Mouse (Mus musculus) liver, embryonic 13.5 days (tissue): Measurements from ENCODE around the gene Prss57. TPM values are rescaled to one million over a fixed set of nuclear protein-coding genes. Genes with fewer than 3 reads are reported as not detected.

ENCODE experiments used
- ATAC-seq: fragments of 200-750 bp; cut with Nextera tagmentation; 2 replicates; pipeline ENCODE4 v1.8.0; 2017; ENCODE audit warnings: low read depth, mild to moderate bottlenecking, moderate number of reproducible peaks, moderate library complexity
- DNase-seq: peaks from one replicate; pipeline ENCODE4 v3.0.0; 2022
- H3K27ac ChIP-seq: fragments of 300-500 bp; sonication (generic); 2 replicates; pipeline ENCODE4 v1.5.1; 2015; ENCODE audit warnings: moderate library complexity, mild to moderate bottlenecking, inconsistent platforms
- H3K27me3 ChIP-seq: fragments of 300-500 bp; sonication (generic); 2 replicates; pipeline ENCODE4 v1.6.1; 2015; ENCODE audit warnings: mild to moderate bottlenecking, inconsistent platforms
- H3K36me3 ChIP-seq: fragments of 300-500 bp; sonication (generic); 2 replicates; pipeline ENCODE4 v1.6.1; 2015; ENCODE audit warnings: mild to moderate bottlenecking, inconsistent platforms
- H3K4me1 ChIP-seq: fragments of 300-500 bp; sonication (generic); replicated peaks from 2 replicates; pipeline ENCODE4 v1.6.1; 2015; ENCODE audit warnings: inconsistent platforms
- H3K4me2 ChIP-seq: fragments of 300-500 bp; sonication (generic); 2 replicates; pipeline ENCODE4 v1.6.1; 2015; ENCODE audit warnings: inconsistent platforms, mild to moderate bottlenecking, moderate library complexity
- H3K4me3 ChIP-seq: fragments of 300-500 bp; sonication (generic); replicated peaks from 2 replicates; pipeline ENCODE4 v1.5.1; 2015; ENCODE audit warnings: mild to moderate bottlenecking, inconsistent platforms
- H3K9ac ChIP-seq: fragments of 300-500 bp; sonication (generic); 2 replicates; pipeline ENCODE4 v1.6.1; 2015; ENCODE audit warnings: mild to moderate bottlenecking, inconsistent platforms
- H3K9me3 ChIP-seq: fragments of 300-500 bp; sonication (generic); replicated peaks from 2 replicates; pipeline ENCODE4 v1.6.1; 2016; ENCODE audit warnings: inconsistent platforms
- WGBS: fragments of 180-500 bp; shearing (Covaris S2); methylation state at CpG from one replicate; pipeline ENCODE4 v1.1.7; 2015; ENCODE audit not compliant: insufficient replicate concordance; 5-methylcytosine and 5-hydroxymethylcytosine counted together
- polyA plus RNA-seq: library from polyadenylated mRNA; unstranded; fragments of >200 nt; fragmentation: Nextera tagmentation; extraction: Ambion mirVana; gene quantifications from 2 replicates; pipeline ENCODE4 v1.2.1, GENCODE M21; 2015

Prss57 gene
- 2.6 and 3.2 TPM in 2 replicates for polyA plus RNA-seq

- peaks cover 25% of the 10 kb centered on the region for H3K4me1 ChIP-seq
- H3K27me3 ChIP-seq: peaks cover 16% of the 10 kb centered on the region
- H3K9me3 ChIP-seq: no peaks in the 10 kb centered on the region
- no peak within 1 kb of the TSS for H3K4me2 ChIP-seq
- DNase-seq: no peak
- no peak for ATAC-seq
- no peak within 1 kb of the TSS for H3K9ac ChIP-seq
- H3K36me3 ChIP-seq: no peaks in the 10 kb centered on the region
- H3K27ac ChIP-seq: no peak within 1 kb of the TSS
- WGBS: 59% methylated on average over 4 of the region's 4 CpGs
- H3K4me3 ChIP-seq: no peak within 1 kb of the TSS
These were observed at the start of gene Prss57 for GRCm38 (mm10) chr10:79790861-79791260. Gene Prss57, minus strand, starts transcription at chr10:79790961.

GRCm38 (mm10) chr10:79840091-79840490, 49.3 kb upstream of the Prss57 start:
- WGBS: 65% methylated on average over 3 of the region's 3 CpGs
- Histone ChIP-seq H3K9ac (no peak overlapping the region), H3K9me3 (no peaks in the 10 kb centered on the region), H3K27me3 (no peaks in the 10 kb centered on the region), H3K27ac (0 out of 2 replicates have a peak overlapping the region, but pooled peaks have one; percentile 21), H3K4me3 (no peak overlapping the region), H3K36me3 (no peaks in the 10 kb centered on the region), H3K4me1 (peaks cover 17% of the 10 kb centered on the region; the same call in 1 of the 2 replicates), H3K4me2 (no peak overlapping the region)
- ATAC-seq (no peak), DNase-seq (no peak)

GRCm38 (mm10) chr10:79838151-79838550, 47.4 kb upstream of the Prss57 start:
- Histone ChIP-seq H3K4me2 (no peak overlapping the region), H3K4me3 (no peak overlapping the region), H3K4me1 (peaks cover 19% of the 10 kb centered on the region; the same call in 1 of the 2 replicates), H3K27ac (no peak overlapping the region), H3K36me3 (no peaks in the 10 kb centered on the region), H3K9me3 (no peaks in the 10 kb centered on the region), H3K9ac (no peak overlapping the region), H3K27me3 (0 out of 2 replicates have a peak, but pooled peaks cover 3% of the 10 kb centered on the region)
- WGBS: 15% methylated on average over 2 of the region's 2 CpGs
- no peak for DNase-seq
- ATAC-seq: no peak

- Histone ChIP-seq H3K4me2 (no peak overlapping the region), H3K9ac (no peak overlapping the region), H3K36me3 (no peaks in the 10 kb centered on the region), H3K27me3 (0 out of 2 replicates have a peak, but pooled peaks cover 3% of the 10 kb centered on the region), H3K27ac (no peak overlapping the region), H3K9me3 (no peaks in the 10 kb centered on the region), H3K4me3 (no peak overlapping the region), H3K4me1 (peaks cover 13% of the 10 kb centered on the region)
- 93% methylated on average over 3 of the region's 3 CpGs for WGBS
- no peak for DNase-seq
- no peak for ATAC-seq
These were observed 46.2 kb upstream of the Prss57 start for GRCm38 (mm10) chr10:79836918-79837317.

- DNase-seq: peak; percentile 49
- WGBS: 29% methylated on average over 9 of the region's 9 CpGs
- Histone ChIP-seq H3K9me3 (no peaks in the 10 kb centered on the region), H3K27ac (no peak overlapping the region), H3K36me3 (no peaks in the 10 kb centered on the region), H3K4me2 (no peak overlapping the region), H3K9ac (no peak overlapping the region), H3K4me3 (no peak overlapping the region), H3K27me3 (0 out of 2 replicates have a peak, but pooled peaks cover 3% of the 10 kb centered on the region), H3K4me1 (peaks cover 2% of the 10 kb centered on the region; the same call in 1 of the 2 replicates)
- ATAC-seq: peak; percentile 35
These were observed 44.1 kb upstream of the Prss57 start for GRCm38 (mm10) chr10:79834769-79835398.

GRCm38 (mm10) chr10:79832786-79833181, 42.0 kb upstream of the Prss57 start:
- no peak overlapping the region for H3K4me3 ChIP-seq
- H3K4me1 ChIP-seq: peaks cover 2% of the 10 kb centered on the region; the same call in 1 of the 2 replicates
- no peaks in the 10 kb centered on the region for H3K9me3 ChIP-seq
- no peaks in the 10 kb centered on the region for H3K36me3 ChIP-seq
- ATAC-seq: no peak
- 51% methylated on average over 9 of the region's 9 CpGs for WGBS
- H3K4me2 ChIP-seq: no peak overlapping the region
- 0 out of 2 replicates have a peak, but pooled peaks cover 3% of the 10 kb centered on the region for H3K27me3 ChIP-seq
- DNase-seq: no peak
- no peak overlapping the region for H3K9ac ChIP-seq
- no peak overlapping the region for H3K27ac ChIP-seq

GRCm38 (mm10) chr10:79832026-79832785, 41.4 kb upstream of the Prss57 start:
- peaks cover 2% of the 10 kb centered on the region; the same call in 1 of the 2 replicates for H3K4me1 ChIP-seq
- ATAC-seq: no peak
- H3K9ac ChIP-seq: no peak overlapping the region
- H3K9me3 ChIP-seq: no peaks in the 10 kb centered on the region
- no peak for DNase-seq
- H3K4me2 ChIP-seq: no peak overlapping the region
- WGBS: 63% methylated on average over 7 of the region's 7 CpGs
- no peak overlapping the region for H3K4me3 ChIP-seq
- peaks cover 5% of the 10 kb centered on the region; the same call in 1 of the 2 replicates for H3K27me3 ChIP-seq
- no peaks in the 10 kb centered on the region for H3K36me3 ChIP-seq
- H3K27ac ChIP-seq: no peak overlapping the region

- 69% methylated on average over 3 of the region's 3 CpGs for WGBS
These were observed 40.8 kb upstream of the Prss57 start for GRCm38 (mm10) chr10:79831583-79831982.

GRCm38 (mm10) chr10:79824413-79824812, 33.7 kb upstream of the Prss57 start:
- WGBS: 26% methylated on average over 6 of the region's 6 CpGs
- no peak overlapping the region for H3K27ac ChIP-seq
- no peak overlapping the region for H3K4me3 ChIP-seq
- ATAC-seq: 0 out of 2 replicates have a peak, but pooled peaks have one; percentile 21
- peak overlapping the region; percentile 28 for H3K4me2 ChIP-seq
- no peak for DNase-seq
- peaks cover 26% of the 10 kb centered on the region for H3K4me1 ChIP-seq
- peaks cover 2% of the 10 kb centered on the region for H3K27me3 ChIP-seq
- no peaks in the 10 kb centered on the region for H3K36me3 ChIP-seq
- H3K9ac ChIP-seq: no peak overlapping the region
- H3K9me3 ChIP-seq: no peaks in the 10 kb centered on the region

More at GRCm38 (mm10) chr10:79831583-79831982, 40.8 kb upstream of the Prss57 start:
- H3K9me3 ChIP-seq: no peaks in the 10 kb centered on the region
- no peak overlapping the region for H3K4me2 ChIP-seq
- peaks cover 5% of the 10 kb centered on the region for H3K27me3 ChIP-seq
- peaks cover 2% of the 10 kb centered on the region; the same call in 1 of the 2 replicates for H3K4me1 ChIP-seq
- H3K36me3 ChIP-seq: no peaks in the 10 kb centered on the region
- no peak overlapping the region for H3K9ac ChIP-seq
- no peak for ATAC-seq
- DNase-seq: no peak
- H3K4me3 ChIP-seq: no peak overlapping the region
- no peak overlapping the region for H3K27ac ChIP-seq

- no peak overlapping the region for H3K4me3 ChIP-seq
- H3K4me1 ChIP-seq: peaks cover 31% of the 10 kb centered on the region
- no peak overlapping the region for H3K9ac ChIP-seq
- 56% methylated on average over 6 of the region's 6 CpGs for WGBS
- H3K36me3 ChIP-seq: no peaks in the 10 kb centered on the region
- DNase-seq (no peak), ATAC-seq (no peak)
- peaks cover 2% of the 10 kb centered on the region for H3K27me3 ChIP-seq
- no peak overlapping the region for H3K4me2 ChIP-seq
- H3K9me3 ChIP-seq: no peaks in the 10 kb centered on the region
- H3K27ac ChIP-seq: no peak overlapping the region
These were observed 32.2 kb upstream of the Prss57 start for GRCm38 (mm10) chr10:79823011-79823410.

- Histone ChIP-seq H3K9ac (no peak overlapping the region), H3K4me3 (no peak overlapping the region), H3K36me3 (no peaks in the 10 kb centered on the region), H3K27me3 (no peaks in the 10 kb centered on the region; the same call in none of the 2 replicates), H3K4me2 (peak overlapping the region; percentile 5; the same call in 1 of the 2 replicates), H3K4me1 (peaks cover 31% of the 10 kb centered on the region), H3K9me3 (no peaks in the 10 kb centered on the region), H3K27ac (no peak overlapping the region)
- DNase-seq (no peak), ATAC-seq (peak; percentile 32)
- WGBS: 54% methylated on average over 15 of the region's 17 CpGs
These were observed 31.6 kb upstream of the Prss57 start for GRCm38 (mm10) chr10:79822372-79822771.
